Mouse (Mus musculus) thymus, adult 2 months (tissue): ENCODE results near the gene Plekhj1. TPM values are rescaled to one million over a fixed set of nuclear protein-coding genes. Genes with fewer than 3 reads are reported as not detected.

Experiments used
- DNase-seq: peaks from one replicate; pipeline ENCODE4 v3.0.0; 2021
- H3K27ac ChIP-seq: fragments of 200-500 bp; 2 replicates; pipeline ENCODE4 v1.5.1; 2012; ENCODE audit warnings: low read length, control low read depth; ENCODE audit not compliant: control insufficient read depth, insufficient read depth
- H3K27me3 ChIP-seq: fragments of 200-500 bp; 2 replicates; pipeline ENCODE4 v1.6.1; 2012; ENCODE audit warnings: mild to moderate bottlenecking, low read length, moderate library complexity, mixed read lengths; ENCODE audit not compliant: control insufficient read depth, insufficient read depth
- H3K36me3 ChIP-seq: fragments of 200-500 bp; 2 replicates; pipeline ENCODE4 v1.6.1; 2012; ENCODE audit warnings: mild to moderate bottlenecking, low read length, moderate library complexity; ENCODE audit not compliant: control insufficient read depth, insufficient read depth
- H3K4me1 ChIP-seq: fragments of 200-500 bp; replicated peaks from 2 replicates; pipeline ENCODE4 v1.6.1; 2012; ENCODE audit warnings: low read length; ENCODE audit not compliant: control insufficient read depth, insufficient read depth
- H3K4me3 ChIP-seq: fragments of 200-500 bp; 2 replicates; pipeline ENCODE4 v1.5.1; 2012; ENCODE audit warnings: mild to moderate bottlenecking, low read length, control low read depth, moderate library complexity; ENCODE audit not compliant: control insufficient read depth, insufficient read depth
- CTCF ChIP-seq: fragments of 200-500 bp; IDR thresholded peaks from 2 replicates; pipeline ENCODE4 v1.5.1; 2012; ENCODE audit warnings: mild to moderate bottlenecking, control low read depth, low read length, moderate library complexity, borderline replicate concordance; ENCODE audit not compliant: control insufficient read depth, poor library complexity, insufficient read depth; ENCODE audit errors: extremely low read depth
- POLR2A ChIP-seq: fragments of 200-500 bp; IDR thresholded peaks from 2 replicates; pipeline ENCODE4 v1.6.1; 2012; ENCODE audit warnings: mild to moderate bottlenecking, low read length, control low read depth, moderate library complexity; ENCODE audit not compliant: control insufficient read depth, poor library complexity, insufficient read depth; ENCODE audit errors: extremely low read depth
- WGBS: fragments of 180-500 bp; shearing (Covaris S2); methylation state at CpG from one replicate; pipeline ENCODE4 v1.1.7; 2018; 5-methylcytosine and 5-hydroxymethylcytosine counted together
- polyA plus RNA-seq: library from polyadenylated mRNA; depleted of rRNA; stranded (reverse); fragments of >200 nt; gene quantifications from 2 replicates; pipeline ENCODE4 v1.2.3, GENCODE M21; 2012

Plekhj1 gene
- polyA plus RNA-seq, 1 experiment: 153 TPM

GRCm38 (mm10) chr10:80841685-80842084 is 43.3 kb upstream of the Plekhj1 start:
- no peak overlapping the region for H3K4me3 ChIP-seq

GRCm38 (mm10) chr10:80839848-80840247 is 41.4 kb upstream of the Plekhj1 start:
- Histone ChIP-seq H3K27me3 (peaks cover 2% of the 10 kb centered on the region; the same call in 1 of the 2 replicates), H3K36me3 (no peaks in the 10 kb centered on the region), H3K27ac (no peak overlapping the region), H3K4me3 (no peak overlapping the region), H3K4me1 (peaks cover 5% of the 10 kb centered on the region; the same call in 1 of the 2 replicates)
- 82% methylated on average over 6 of the region's 6 CpGs for WGBS
- TF ChIP-seq CTCF (no peak), POLR2A (no peak)
- no peak for DNase-seq

More at GRCm38 (mm10) chr10:80841685-80842084, 43.3 kb upstream of the Plekhj1 start:
- Histone ChIP-seq H3K4me1 (peaks cover 5% of the 10 kb centered on the region; the same call in 1 of the 2 replicates), H3K27ac (no peak overlapping the region), H3K36me3 (no peaks in the 10 kb centered on the region), H3K27me3 (peaks cover 2% of the 10 kb centered on the region; the same call in 1 of the 2 replicates)
- DNase-seq: no peak
- 97% methylated on average over 2 of the region's 2 CpGs for WGBS
- no peak for TF ChIP-seq POLR2A
- TF ChIP-seq CTCF: no peak

- WGBS: 68% methylated on average over 2 of the region's 2 CpGs
- no peaks in the 10 kb centered on the region for H3K36me3 ChIP-seq
- H3K4me3 ChIP-seq: no peak overlapping the region
- no peak for DNase-seq
- H3K27me3 ChIP-seq: no peaks in the 10 kb centered on the region; the same call in 1 of the 2 replicates
- no peak for TF ChIP-seq CTCF
- TF ChIP-seq POLR2A: no peak
- no peak overlapping the region for H3K27ac ChIP-seq
- no peaks in the 10 kb centered on the region for H3K4me1 ChIP-seq
These were observed 40.0 kb upstream of the Plekhj1 start for GRCm38 (mm10) chr10:80838346-80838912.

GRCm38 (mm10) chr10:80837827-80838226 is 39.4 kb upstream of the Plekhj1 start:
- TF ChIP-seq CTCF (no peak), POLR2A (no peak)
- Histone ChIP-seq H3K4me3 (no peak overlapping the region), H3K27ac (no peak overlapping the region), H3K27me3 (no peaks in the 10 kb centered on the region; the same call in 1 of the 2 replicates), H3K4me1 (no peaks in the 10 kb centered on the region), H3K36me3 (no peaks in the 10 kb centered on the region)
- DNase-seq: no peak
- 89% methylated on average over 2 of the region's 2 CpGs for WGBS

- H3K36me3 ChIP-seq: no peaks in the 10 kb centered on the region
- no peaks in the 10 kb centered on the region for H3K4me1 ChIP-seq
- H3K27ac ChIP-seq: no peak overlapping the region
- WGBS: 65% methylated on average over 7 of the region's 7 CpGs
- no peak overlapping the region for H3K4me3 ChIP-seq
- H3K27me3 ChIP-seq: no peaks in the 10 kb centered on the region; the same call in 1 of the 2 replicates
- TF ChIP-seq CTCF (no peak), POLR2A (no peak)
- no peak for DNase-seq
These were observed 38.5 kb upstream of the Plekhj1 start for GRCm38 (mm10) chr10:80836949-80837379.

- H3K27me3 ChIP-seq: no peaks in the 10 kb centered on the region; the same call in 1 of the 2 replicates
- TF ChIP-seq CTCF: no peak
- no peak for TF ChIP-seq POLR2A
- no peaks in the 10 kb centered on the region for H3K36me3 ChIP-seq
- H3K4me1 ChIP-seq: no peaks in the 10 kb centered on the region
- H3K27ac ChIP-seq: no peak overlapping the region
- H3K4me3 ChIP-seq: no peak overlapping the region
- no peak for DNase-seq
- 75% methylated on average over 30 of the region's 30 CpGs for WGBS
These were observed 37.2 kb upstream of the Plekhj1 start for GRCm38 (mm10) chr10:80835617-80836016.
